In genomic region chr2:103927610-103928145, GRCm38 (mm10) we compare ENCODE assay signal across 11 mouse cellular contexts. TPM values are rescaled to one million over a fixed set of nuclear protein-coding genes. Genes with fewer than 3 reads are reported as not detected.
DNase-seq lines count a peak whose midpoint lies in the region; ATAC-seq lines count a peak whose summit lies in the region.
"Had no signal": no experiment of that assay in that cellular context is flagged by ENCODE, and none has a peak within 500 bp of the region (broad histone marks: within the 10 kb centered on the region; RNA-seq: fewer than 3 reads in every experiment).

No protein-coding gene starts in this region.

- no peak overlapping the region for H3K27ac ChIP-seq in neural tube, embryonic 12.5 days
- no peak overlapping the region for H3K27ac ChIP-seq in hindbrain, embryonic 16.5 days (ENCODE audit: low read depth, low read length)
- H3K27ac ChIP-seq: layer of hippocampus, adult 2 months had no signal

- peaks cover 13% of the 10 kb centered on the region for H3K4me1 ChIP-seq in neural tube, embryonic 12.5 days
- peaks cover 3% of the 10 kb centered on the region for H3K4me1 ChIP-seq in hindbrain, embryonic 16.5 days (ENCODE audit: control insufficient read depth, insufficient read depth, low read depth, low read length)

- H3K27me3 ChIP-seq in neural tube, embryonic 12.5 days (replicated peaks), result no peaks in the 10 kb centered on the region
- H3K27me3 ChIP-seq in hindbrain, embryonic 16.5 days (replicated peaks; ENCODE audit: control insufficient read depth, insufficient read depth, low read length), result no peaks in the 10 kb centered on the region

- 16% methylated on average over 1 of the region's 1 CpGs for WGBS in neural tube, embryonic 12.5 days
- 19% methylated on average over 1 of the region's 1 CpGs for WGBS in hindbrain, embryonic 16.5 days

- H3K4me3 ChIP-seq in neural tube, embryonic 12.5 days, result no peak overlapping the region
- no peak overlapping the region for H3K4me3 ChIP-seq in hindbrain, embryonic 16.5 days (ENCODE audit: low read length)
- H3K4me3 ChIP-seq: layer of hippocampus, adult 2 months had no signal

- H3K4me2 ChIP-seq in neural tube, embryonic 12.5 days (replicated peaks), result no peak overlapping the region
- no peak overlapping the region for H3K4me2 ChIP-seq in hindbrain, embryonic 16.5 days (ENCODE audit: low read length)
- H3K4me2 ChIP-seq: midbrain, embryonic 11.5 days had no signal

- DNase-seq in adrenal gland, postnatal 14 days, result peak; percentile 13
- no peak for DNase-seq in adrenal gland, adult 8-10 months
- no peak for DNase-seq in neural tube, embryonic 10.5 days (ENCODE audit: extremely low spot score, low spot score)
- DNase-seq in left cerebral cortex, adult 18-20 months (ENCODE audit: low spot score in 2 of 2), result no peak
- DNase-seq in T-cell, adult 2 months (ENCODE audit: low spot score), result no peak
- DNase-seq in natural killer cell, adult 2 months (ENCODE audit: low spot score in 2 of 2), result no peak
- DNase-seq: spleen, adult 18-20 months had no signal

- ATAC-seq in neural tube, embryonic 12.5 days (ENCODE audit: low FRiP score, low read depth), result peak; percentile 46; the same call in 1 of the 2 replicates
- peak; percentile 74 for ATAC-seq in hindbrain, embryonic 16.5 days

- no peaks in the 10 kb centered on the region for H3K9me3 ChIP-seq in neural tube, embryonic 12.5 days
- H3K9me3 ChIP-seq in hindbrain, embryonic 16.5 days (ENCODE audit: control insufficient read depth, low read length), result no peaks in the 10 kb centered on the region

- H3K9ac ChIP-seq in neural tube, embryonic 12.5 days, result no peak overlapping the region
- H3K9ac ChIP-seq in hindbrain, embryonic 16.5 days (ENCODE audit: low read depth, low read length), result no peak overlapping the region

- no peaks in the 10 kb centered on the region for H3K36me3 ChIP-seq in neural tube, embryonic 12.5 days
- H3K36me3 ChIP-seq in hindbrain, embryonic 16.5 days (ENCODE audit: control insufficient read depth, insufficient read depth, low read length), result no peaks in the 10 kb centered on the region

RNA-seq across cellular contexts. Expression of gene Lmo2, which starts 30.1 kb away (rescaled TPM):
- 28.5 and 30.2 TPM in 2 replicates for total RNA-seq in adrenal gland, postnatal 14 days (2021)
- 10 to 100 TPM; 21.2 to 41.8 (median 31.3) TPM for total RNA-seq in adrenal gland, adult 8-10 months (2022)
- polyA plus RNA-seq in neural tube, embryonic 12.5 days (2016; fragmentation: Nextera tagmentation; extraction: Ambion mirVana), result 44.2 and 46.3 TPM in 2 replicates
- polyA plus RNA-seq in hindbrain, embryonic 16.5 days (2015; fragmentation: Nextera tagmentation; extraction: Ambion mirVana), result 30.9 TPM in 2 replicates
- total RNA-seq in left cerebral cortex, adult 18-20 months (2021), result 10 to 100 TPM; 17.3 to 18.5 TPM
